Mouse (Mus musculus) heart, postnatal 25 days (tissue): ENCODE data around the gene Col25a1. TPM values are rescaled to one million over a fixed set of nuclear protein-coding genes. Genes with fewer than 3 reads are reported as not detected.

ENCODE experiments used
- DNase-seq: peaks from one replicate; pipeline ENCODE4 v3.0.0; 2022; ENCODE audit warnings: low spot score
- intact Hi-C: fragments of 180-260 bp; cut with DNase I; formaldehyde crosslinking; loops from one replicate; pipeline ENCODE4 v1.15.1; 2025
- total RNA-seq, 2 experiments: library from RNA; stranded (reverse); gene quantifications; 2 replicates each; pipeline ENCODE4 v1.2.3; 2021

Gene Col25a1
- total RNA-seq, 2 experiments from 2014 or later, result 0.36 to 0.42 TPM

GRCm38 (mm10) chr3:130366917-130367610 is 235.8 kb downstream of the Col25a1 start:
- DNase-seq, result no peak
- intact Hi-C loops, result no loop called here

GRCm38 (mm10) chr3:130368352-130368751 is 237.1 kb downstream of the Col25a1 start:
- no peak for DNase-seq
- intact Hi-C loops, result no loop called here

GRCm38 (mm10) chr3:130369113-130369512 is 237.8 kb downstream of the Col25a1 start:
- no peak for DNase-seq
- intact Hi-C loops, result no loop called here

GRCm38 (mm10) chr3:130370167-130370566 is 238.9 kb downstream of the Col25a1 start:
- intact Hi-C loops, result no loop called here
- no peak for DNase-seq

- intact Hi-C loops, result no loop called here
- DNase-seq, result no peak
Measured at GRCm38 (mm10) chr3:130373145-130373544, 241.8 kb downstream of the Col25a1 start.

- intact Hi-C loops, result no loop called here
- DNase-seq, result no peak
Measured at GRCm38 (mm10) chr3:130374620-130375341, 243.5 kb downstream of the Col25a1 start.

- no peak for DNase-seq
- intact Hi-C loops, result no loop called here
Measured at GRCm38 (mm10) chr3:130377786-130378185, 246.5 kb downstream of the Col25a1 start.

GRCm38 (mm10) chr3:130378626-130379025 is 247.3 kb downstream of the Col25a1 start:
- intact Hi-C loops, result no loop called here
- no peak for DNase-seq

GRCm38 (mm10) chr3:130380299-130380845 is 249.1 kb downstream of the Col25a1 start:
- intact Hi-C loops, result no loop called here
- DNase-seq, result no peak

- DNase-seq, result no peak
- intact Hi-C loops, result no loop called here
Measured at GRCm38 (mm10) chr3:130381691-130382090, 250.4 kb downstream of the Col25a1 start.

GRCm38 (mm10) chr3:130385856-130386255 is 254.6 kb downstream of the Col25a1 start:
- DNase-seq, result no peak
- intact Hi-C loops, result no loop called here

GRCm38 (mm10) chr3:130387156-130387555 is 255.9 kb downstream of the Col25a1 start:
- intact Hi-C loops, result no loop called here

GRCm38 (mm10) chr3:130389261-130389975 is 258.1 kb downstream of the Col25a1 start:
- intact Hi-C loops, result no loop called here

More at GRCm38 (mm10) chr3:130387156-130387555, 255.9 kb downstream of the Col25a1 start:
- DNase-seq, result no peak

GRCm38 (mm10) chr3:130396636-130397035 is 265.3 kb downstream of the Col25a1 start:
- no peak for DNase-seq
- intact Hi-C loops, result no loop called here

More at GRCm38 (mm10) chr3:130389261-130389975, 258.1 kb downstream of the Col25a1 start:
- no peak for DNase-seq

GRCm38 (mm10) chr3:130400716-130401559 is 269.6 kb downstream of the Col25a1 start:
- intact Hi-C loops, result no loop called here
- DNase-seq, result no peak

GRCm38 (mm10) chr3:130401560-130401852 is 270.2 kb downstream of the Col25a1 start:
- DNase-seq, result no peak
- intact Hi-C loops, result no loop called here

GRCm38 (mm10) chr3:130404525-130405409 is 273.5 kb downstream of the Col25a1 start:
- no peak for DNase-seq
- intact Hi-C loops, result no loop called here

GRCm38 (mm10) chr3:130407201-130407600 is 275.9 kb downstream of the Col25a1 start:
- intact Hi-C loops, result no loop called here
- DNase-seq, result no peak

- intact Hi-C loops, result no loop called here
- DNase-seq, result no peak
Measured at GRCm38 (mm10) chr3:130413239-130413638, 281.9 kb downstream of the Col25a1 start.
